Mouse (Mus musculus): ENCODE data around the gene Mcm10. TPM values are rescaled to one million over a fixed set of nuclear protein-coding genes. Genes with fewer than 3 reads are reported as not detected.

Gene Mcm10
- total and polyA plus RNA-seq, 3 experiments = 72.6 to 104 (median 73.6) TPM

GRCm38 (mm10) chr2:4994436-4994835 lies 18.2 kb downstream of the Mcm10 start:
- in situ Hi-C loops (cut with MboI; ENCODE audit: low pct_ligation_motif_present, low pct_unique_long_range_greater_than_20kb, low sequenced_read_pairs) = no loop called here
- TF ChIP-seq EP300 (IDR thresholded peaks at IDR 0.05; ENCODE audit: low read length) = no peak
- no peak for TF ChIP-seq CTCF (conservative IDR thresholded peaks at IDR 0.05 in 1 of 2, IDR thresholded peaks at IDR 0.05 in 1 of 2; ENCODE audit: low read depth in 2 of 2, low read length in 2 of 2)
- TF ChIP-seq JUND (conservative IDR thresholded peaks at IDR 0.05; ENCODE audit: low read depth, low read length) = no peak
- TF ChIP-seq MYC (IDR thresholded peaks at IDR 0.05; ENCODE audit: low read depth, low read length) = no peak
- no peak for TF ChIP-seq MAZ (IDR thresholded peaks at IDR 0.05; ENCODE audit: low read depth, low read length)
- no peak for TF ChIP-seq CHD1 (IDR thresholded peaks at IDR 0.05; ENCODE audit: low read depth, low read length)
- no peaks in the 10 kb centered on the region for H3K9me3 ChIP-seq (replicated peaks; ENCODE audit: low read length)
- H3K27ac ChIP-seq (ENCODE audit: insufficient read depth, low read depth) = no peak overlapping the region
- no peaks in the 10 kb centered on the region for H3K79me2 ChIP-seq (replicated peaks; ENCODE audit: control insufficient read depth, extremely low read depth, insufficient read depth, poor library complexity, severe bottlenecking)
- no peak overlapping the region for H3K4me2 ChIP-seq (ENCODE audit: insufficient read depth, low read depth, poor library complexity, severe bottlenecking)
- peaks cover 76 to 97% of the 10 kb centered on the region in 2 experiments for H3K36me3 ChIP-seq (replicated peaks in 1 of 2; ENCODE audit: control insufficient read depth in 1 of 2, insufficient read depth in 1 of 2, low read length in 1 of 2)
- H3K4me3 ChIP-seq (replicated peaks in 1 of 3; ENCODE audit: low read depth in 2 of 3, low read length in 2 of 3, poor library complexity in 1 of 3) = no peak overlapping the region
- no peak overlapping the region for H3K9ac ChIP-seq (ENCODE audit: insufficient read depth, low read depth)
- no peaks in the 10 kb centered on the region for H3K4me1 ChIP-seq (ENCODE audit: control insufficient read depth in 1 of 2, insufficient read depth in 2 of 2)
- no peaks in the 10 kb centered on the region for H3K27me3 ChIP-seq (replicated peaks)
- dilution Hi-C loops (cut with MboI; ENCODE audit: extremely low pct_ligation_motif_present, extremely low pct_unique_long_range_greater_than_20kb, low sequenced_read_pairs) = no loop called here
- no peak for DNase-seq (ENCODE audit: extremely low read depth)

GRCm38 (mm10) chr2:4993584-4993983 lies 19.0 kb downstream of the Mcm10 start:
- TF ChIP-seq RCOR1 (conservative IDR thresholded peaks at IDR 0.05; ENCODE audit: low read depth, low read length) = no peak
- no peak for TF ChIP-seq MAX (IDR thresholded peaks at IDR 0.05; ENCODE audit: low read length)
- no peak for TF ChIP-seq CTCF (conservative IDR thresholded peaks at IDR 0.05 in 1 of 2, IDR thresholded peaks at IDR 0.05 in 1 of 2; ENCODE audit: low read depth in 2 of 2, low read length in 2 of 2)
- no peak for TF ChIP-seq IRF4 (IDR thresholded peaks at IDR 0.05; ENCODE audit: low read depth, low read length)
- no peak for TF ChIP-seq ZMIZ1 (IDR thresholded peaks at IDR 0.05; ENCODE audit: low read depth, low read length)
- no peak for TF ChIP-seq MAFK (IDR thresholded peaks at IDR 0.05; ENCODE audit: insufficient replicate concordance, low read length)
- no peak for TF ChIP-seq JUND (conservative IDR thresholded peaks at IDR 0.05; ENCODE audit: low read depth, low read length)
- no peak for TF ChIP-seq BHLHE40 (IDR thresholded peaks at IDR 0.05; ENCODE audit: low read depth, low read length)
- no peak for TF ChIP-seq USF2 (conservative IDR thresholded peaks at IDR 0.05; ENCODE audit: low read depth, low read length)
- no peak for TF ChIP-seq CHD1 (IDR thresholded peaks at IDR 0.05; ENCODE audit: low read depth, low read length)
- no peak for TF ChIP-seq E2F4 (IDR thresholded peaks at IDR 0.05; ENCODE audit: insufficient replicate concordance, low read depth, low read length)
- no peak for TF ChIP-seq ZC3H11A (IDR thresholded peaks at IDR 0.05; ENCODE audit: low read depth, low read length)
- TF ChIP-seq ETS1 (conservative IDR thresholded peaks at IDR 0.05; ENCODE audit: low read depth, low read length) = no peak
- no peak for TF ChIP-seq MYC (IDR thresholded peaks at IDR 0.05; ENCODE audit: low read depth, low read length)
- in situ Hi-C loops (cut with MboI; ENCODE audit: low pct_ligation_motif_present, low pct_unique_long_range_greater_than_20kb, low sequenced_read_pairs) (no loop called here), dilution Hi-C loops (cut with MboI; ENCODE audit: extremely low pct_ligation_motif_present, extremely low pct_unique_long_range_greater_than_20kb, low sequenced_read_pairs) (no loop called here)
- H3K4me2 ChIP-seq (ENCODE audit: insufficient read depth, low read depth, poor library complexity, severe bottlenecking) = no peak overlapping the region
- no peaks in the 10 kb centered on the region for H3K27me3 ChIP-seq (replicated peaks)
- DNase-seq (ENCODE audit: extremely low read depth) = no peak
- H3K4me1 ChIP-seq (ENCODE audit: control insufficient read depth in 1 of 2, insufficient read depth in 2 of 2) = no peaks in the 10 kb centered on the region
- H3K79me2 ChIP-seq (replicated peaks; ENCODE audit: control insufficient read depth, extremely low read depth, insufficient read depth, poor library complexity, severe bottlenecking) = no peaks in the 10 kb centered on the region
- no peaks in the 10 kb centered on the region for H3K9me3 ChIP-seq (replicated peaks; ENCODE audit: low read length)
- no peak overlapping the region for H3K9ac ChIP-seq (ENCODE audit: insufficient read depth, low read depth)
- H3K27ac ChIP-seq (ENCODE audit: insufficient read depth, low read depth) = no peak overlapping the region
- peaks cover 70 to 93% of the 10 kb centered on the region in 2 experiments for H3K36me3 ChIP-seq (replicated peaks in 1 of 2; ENCODE audit: control insufficient read depth in 1 of 2, insufficient read depth in 1 of 2, low read length in 1 of 2)
- H3K4me3 ChIP-seq (replicated peaks in 1 of 3; ENCODE audit: low read depth in 2 of 3, low read length in 2 of 3, poor library complexity in 1 of 3) = no peak overlapping the region
